Mouse (Mus musculus) bone marrow macrophage, adult 2 months (primary cell): ENCODE measurements around the gene Gprc5b. TPM values are rescaled to one million over a fixed set of nuclear protein-coding genes. Genes with fewer than 3 reads are reported as not detected.

ENCODE experiments used
- H3K27ac ChIP-seq: 2 replicates; pipeline ENCODE4 v1.5.1; 2012; ENCODE audit warnings: low read depth, low read length; ENCODE audit not compliant: insufficient read depth
- H3K4me1 ChIP-seq: 2 replicates; pipeline ENCODE4 v1.6.1; 2012; ENCODE audit warnings: low read length; ENCODE audit not compliant: control insufficient read depth, insufficient read depth
- H3K4me3 ChIP-seq: 2 replicates; pipeline ENCODE4 v1.5.1; 2012; ENCODE audit warnings: mild to moderate bottlenecking, low read length, moderate library complexity; ENCODE audit not compliant: insufficient read depth
- CTCF ChIP-seq: IDR thresholded peaks from 2 replicates; pipeline ENCODE4 v1.5.1; 2012; ENCODE audit warnings: low read depth, mild to moderate bottlenecking, low read length, moderate library complexity
- POLR2A ChIP-seq: IDR thresholded peaks from 2 replicates; pipeline ENCODE4 v1.6.1; 2012; ENCODE audit warnings: mild to moderate bottlenecking, low read depth, low read length, borderline replicate concordance
- polyA plus RNA-seq: library from polyadenylated mRNA; stranded (reverse); fragments of >200 nt; gene quantifications from 2 replicates; pipeline ENCODE4 v1.2.4, GENCODE M21; 2012; ENCODE audit not compliant: missing spikeins, insufficient read depth, insufficient read length

Gprc5b gene
- polyA plus RNA-seq, 1 experiment: 1.2 TPM

GRCm38 (mm10) chr7:118990282-118990681, 4.7 kb downstream of the Gprc5b start:
- Histone ChIP-seq H3K4me1 (peaks cover 1% of the 10 kb centered on the region), H3K27ac (no peak overlapping the region), H3K4me3 (no peak overlapping the region)
- TF ChIP-seq CTCF (no peak), POLR2A (no peak)

- Histone ChIP-seq H3K27ac (no peak overlapping the region), H3K4me3 (no peak overlapping the region), H3K4me1 (no peaks in the 10 kb centered on the region; the same call in 1 of the 2 replicates)
- no peak for TF ChIP-seq CTCF
- no peak for TF ChIP-seq POLR2A
These were observed 5.6 kb downstream of the Gprc5b start for GRCm38 (mm10) chr7:118989275-118989856.

GRCm38 (mm10) chr7:118986369-118986768, 8.6 kb downstream of the Gprc5b start:
- Histone ChIP-seq H3K4me1 (peaks cover 4% of the 10 kb centered on the region), H3K4me3 (no peak overlapping the region), H3K27ac (no peak overlapping the region)
- TF ChIP-seq CTCF: no peak
- no peak for TF ChIP-seq POLR2A

GRCm38 (mm10) chr7:118985786-118986185, 9.2 kb downstream of the Gprc5b start:
- TF ChIP-seq POLR2A (no peak), CTCF (no peak)
- Histone ChIP-seq H3K27ac (no peak overlapping the region), H3K4me1 (peaks cover 4% of the 10 kb centered on the region), H3K4me3 (no peak overlapping the region)

GRCm38 (mm10) chr7:118983961-118984360, 11.1 kb downstream of the Gprc5b start:
- no peak overlapping the region for H3K27ac ChIP-seq
- peaks cover 4% of the 10 kb centered on the region for H3K4me1 ChIP-seq

GRCm38 (mm10) chr7:118982586-118982985, 12.4 kb downstream of the Gprc5b start:
- Histone ChIP-seq H3K4me3 (no peak overlapping the region), H3K4me1 (peaks cover 4% of the 10 kb centered on the region), H3K27ac (no peak overlapping the region)
- TF ChIP-seq CTCF (no peak), POLR2A (no peak)

More at GRCm38 (mm10) chr7:118983961-118984360, 11.1 kb downstream of the Gprc5b start:
- no peak for TF ChIP-seq POLR2A
- TF ChIP-seq CTCF: no peak
- H3K4me3 ChIP-seq: no peak overlapping the region

- Histone ChIP-seq H3K4me3 (no peak overlapping the region), H3K27ac (no peak overlapping the region), H3K4me1 (peaks cover 4% of the 10 kb centered on the region)
- TF ChIP-seq POLR2A (no peak), CTCF (no peak)
These were observed 13.2 kb downstream of the Gprc5b start for GRCm38 (mm10) chr7:118981831-118982230.

- H3K27ac ChIP-seq: no peak overlapping the region
- TF ChIP-seq CTCF: no peak
- TF ChIP-seq POLR2A: no peak
- H3K4me3 ChIP-seq: no peak overlapping the region
- peaks cover 4% of the 10 kb centered on the region for H3K4me1 ChIP-seq
These were observed 13.7 kb downstream of the Gprc5b start for GRCm38 (mm10) chr7:118981346-118981745.

GRCm38 (mm10) chr7:118979708-118980107, 15.3 kb downstream of the Gprc5b start:
- peaks cover 4% of the 10 kb centered on the region for H3K4me1 ChIP-seq
- TF ChIP-seq POLR2A: no peak
- no peak for TF ChIP-seq CTCF
- no peak overlapping the region for H3K27ac ChIP-seq
- H3K4me3 ChIP-seq: no peak overlapping the region

- Histone ChIP-seq H3K4me1 (peaks cover 4% of the 10 kb centered on the region), H3K4me3 (no peak overlapping the region), H3K27ac (no peak overlapping the region)
- TF ChIP-seq CTCF: no peak
- no peak for TF ChIP-seq POLR2A
These were observed 15.9 kb downstream of the Gprc5b start for GRCm38 (mm10) chr7:118979121-118979520.
